Mouse (Mus musculus): ENCODE measurements around the gene Urb1.

DNA sequence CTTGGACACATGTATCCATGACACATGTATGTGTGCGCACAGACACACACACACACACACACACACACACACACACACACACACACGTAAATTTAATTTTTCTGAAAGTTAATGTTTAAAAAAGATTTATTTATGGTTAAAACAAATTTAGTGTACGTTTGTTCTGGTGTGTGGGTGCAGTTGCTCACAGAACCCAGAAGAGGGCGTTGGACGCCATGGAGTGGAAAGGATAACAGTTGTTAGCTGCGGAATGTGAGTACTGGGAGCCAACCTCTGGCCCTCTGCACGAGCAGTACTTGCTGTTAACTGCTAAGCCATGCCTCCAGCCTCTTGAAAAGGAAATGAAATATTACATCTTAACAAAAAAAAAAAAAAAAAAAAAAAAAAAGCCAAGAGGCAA is 16.2 kb upstream of the Urb1 start, which contains the start of gene Eva1c:
- TF ChIP-seq CTCF (IDR thresholded peaks at IDR 0.05; ENCODE audit: extremely low read depth, insufficient read depth, insufficient read length, insufficient replicate concordance) (no peak), POLR2A (IDR thresholded peaks at IDR 0.05; ENCODE audit: low read depth, low read length) (no peak)
